Comparison of ENCODE assay signal across 9 mouse cellular contexts in genomic region chr14:121566794-121567201, GRCm38 (mm10).
DNase-seq lines count a peak whose midpoint lies in the region; ATAC-seq lines count a peak whose summit lies in the region.
"Had no signal": no experiment of that assay in that cellular context is flagged by ENCODE, and none has a peak within 500 bp of the region (broad histone marks: within the 10 kb centered on the region; RNA-seq: fewer than 3 reads in every experiment).

No protein-coding gene starts in this region.

- DNase-seq in R1 (ENCODE audit: low read depth, low spot score): peak; percentile 54
- DNase-seq in forebrain, embryonic 11.5 days (ENCODE audit: low spot score): peak; percentile 66
- peak; percentile 60 to 63 for DNase-seq in layer of hippocampus, adult 8-10 months (ENCODE audit: low spot score in 2 of 2)
- no peak for DNase-seq in spleen, postnatal 10 days (ENCODE audit: low spot score in 2 of 2)
- no peak for DNase-seq in spleen, adult 12 weeks (ENCODE audit: low spot score)
- DNase-seq: thymus, adult 18-20 months had no signal

- H3K9me3 ChIP-seq in forebrain, embryonic 11.5 days (ENCODE audit: control insufficient read depth, low read length): no peaks in the 10 kb centered on the region
- no peaks in the 10 kb centered on the region for H3K9me3 ChIP-seq in midbrain, embryonic 15.5 days
- no peaks in the 10 kb centered on the region for H3K9me3 ChIP-seq in kidney, embryonic 15.5 days (replicated peaks)

- H3K27me3 ChIP-seq in forebrain, embryonic 11.5 days (ENCODE audit: control insufficient read depth, insufficient read depth, low read length): no peaks in the 10 kb centered on the region
- no peaks in the 10 kb centered on the region for H3K27me3 ChIP-seq in midbrain, embryonic 15.5 days (replicated peaks)
- H3K27me3 ChIP-seq in kidney, embryonic 15.5 days: no peaks in the 10 kb centered on the region

- H3K4me3 ChIP-seq in forebrain, embryonic 11.5 days (ENCODE audit: low read depth, low read length): no peak overlapping the region
- H3K4me3 ChIP-seq in midbrain, embryonic 15.5 days: no peak overlapping the region
- H3K4me3 ChIP-seq in kidney, embryonic 15.5 days (replicated peaks): no peak overlapping the region

- peak; percentile 89 for ATAC-seq in forebrain, embryonic 11.5 days (replicated peaks; ENCODE audit: low FRiP score)
- ATAC-seq in midbrain, embryonic 15.5 days (replicated peaks): peak; percentile 46
- ATAC-seq in kidney, embryonic 15.5 days (replicated peaks; ENCODE audit: low FRiP score): no peak
- ATAC-seq in megakaryocyte, adult 5-6 weeks (ENCODE audit: poor library complexity, severe bottlenecking): no peak

- peak overlapping the region; percentile 64 for H3K27ac ChIP-seq in forebrain, embryonic 11.5 days (ENCODE audit: low read depth, low read length)
- H3K27ac ChIP-seq in midbrain, embryonic 15.5 days: no peak overlapping the region
- no peak overlapping the region for H3K27ac ChIP-seq in kidney, embryonic 15.5 days

- H3K4me2 ChIP-seq in forebrain, embryonic 11.5 days (ENCODE audit: low read depth, low read length, severe bottlenecking): peak overlapping the region; percentile 6; the same call in 1 of the 2 replicates
- no peak overlapping the region for H3K4me2 ChIP-seq in midbrain, embryonic 15.5 days
- no peak overlapping the region for H3K4me2 ChIP-seq in kidney, embryonic 15.5 days

- no peaks in the 10 kb centered on the region for H3K36me3 ChIP-seq in forebrain, embryonic 11.5 days (ENCODE audit: control insufficient read depth, insufficient read depth, low read length)
- no peaks in the 10 kb centered on the region for H3K36me3 ChIP-seq in midbrain, embryonic 15.5 days (replicated peaks)
- H3K36me3 ChIP-seq in kidney, embryonic 15.5 days: peaks cover 5% of the 10 kb centered on the region

- no peak overlapping the region for H3K9ac ChIP-seq in forebrain, embryonic 11.5 days (ENCODE audit: low read length)
- H3K9ac ChIP-seq in midbrain, embryonic 15.5 days: no peak overlapping the region
- H3K9ac ChIP-seq in kidney, embryonic 15.5 days: no peak overlapping the region

- 13% methylated on average over 9 of the region's 9 CpGs for WGBS in forebrain, embryonic 11.5 days
- 15% methylated on average over 9 of the region's 9 CpGs for WGBS in midbrain, embryonic 15.5 days
- 62% methylated on average over 9 of the region's 9 CpGs for WGBS in kidney, embryonic 15.5 days

- peaks cover 10% of the 10 kb centered on the region; the same call in 1 of the 2 replicates for H3K4me1 ChIP-seq in forebrain, embryonic 11.5 days (replicated peaks; ENCODE audit: control insufficient read depth, insufficient read depth, low read length)
- peaks cover 24% of the 10 kb centered on the region for H3K4me1 ChIP-seq in midbrain, embryonic 15.5 days
- no peaks in the 10 kb centered on the region for H3K4me1 ChIP-seq in kidney, embryonic 15.5 days

Comparison
In these comparisons a context has a peak if more than half of its experiments do, and no peak if none do; other contexts are left out.
1. DNase-seq: peak in R1 (single experiment), forebrain, embryonic 11.5 days (single experiment) and layer of hippocampus, adult 8-10 months (2 of 2); none in spleen, postnatal 10 days (0 of 2) and spleen, adult 12 weeks (single experiment).
2. ATAC-seq: peak in forebrain, embryonic 11.5 days (single experiment) and midbrain, embryonic 15.5 days (single experiment); none in kidney, embryonic 15.5 days (single experiment) and megakaryocyte, adult 5-6 weeks (single experiment).